In genomic region chr9:102297176-102297575, GRCm38 (mm10) we compare ENCODE assay signal across 15 mouse cellular contexts.
"Had no signal": no experiment of that assay in that cellular context is flagged by ENCODE, and none has a peak within 500 bp of the region (broad histone marks: within the 10 kb centered on the region; RNA-seq: fewer than 3 reads in every experiment).

No protein-coding gene starts in this region.

- H3K27me3 ChIP-seq: midbrain, embryonic 12.5 days; neural tube, embryonic 12.5 days; stomach, embryonic 15.5 days had no signal

- H3K27ac ChIP-seq: midbrain, embryonic 10.5 days; midbrain, embryonic 12.5 days; neural tube, embryonic 12.5 days; stomach, embryonic 15.5 days; stomach, postnatal 0 days had no signal

- H3K36me3 ChIP-seq: midbrain, embryonic 10.5 days; neural tube, embryonic 12.5 days; stomach, embryonic 15.5 days had no signal

- ATAC-seq: midbrain, embryonic 16.5 days had no signal

- H3K9ac ChIP-seq: lung, embryonic 14.5 days; midbrain, embryonic 12.5 days; neural tube, embryonic 12.5 days; stomach, embryonic 15.5 days had no signal

- H3K4me1 ChIP-seq: stomach, embryonic 15.5 days had no signal

- DNase-seq: lung, adult 18-20 months; lung, embryonic 14.5 days; lung, postnatal 10 days; lung, postnatal 4 days; midbrain, embryonic 14.5 days; right cerebral cortex, postnatal 14 days; thymus, adult 2 months; thymus, postnatal 25 days; thymus, postnatal 4 days had no signal

- H3K4me3 ChIP-seq: midbrain, embryonic 10.5 days; midbrain, embryonic 12.5 days; neural tube, embryonic 12.5 days; stomach, embryonic 15.5 days had no signal

- H3K9me3 ChIP-seq: midbrain, embryonic 10.5 days; midbrain, embryonic 12.5 days; neural tube, embryonic 12.5 days; stomach, embryonic 15.5 days had no signal

- H3K4me2 ChIP-seq: lung, embryonic 14.5 days; midbrain, embryonic 12.5 days; neural tube, embryonic 12.5 days; stomach, embryonic 15.5 days had no signal
